Mouse (Mus musculus): ENCODE results near the gene Ttc4. TPM values are rescaled to one million over a fixed set of nuclear protein-coding genes. Genes with fewer than 3 reads are reported as not detected.

The Ttc4 gene
- 177 and 273 TPM in 2 replicates for polyA plus RNA-seq (2012; rRNA removed)

DNA sequence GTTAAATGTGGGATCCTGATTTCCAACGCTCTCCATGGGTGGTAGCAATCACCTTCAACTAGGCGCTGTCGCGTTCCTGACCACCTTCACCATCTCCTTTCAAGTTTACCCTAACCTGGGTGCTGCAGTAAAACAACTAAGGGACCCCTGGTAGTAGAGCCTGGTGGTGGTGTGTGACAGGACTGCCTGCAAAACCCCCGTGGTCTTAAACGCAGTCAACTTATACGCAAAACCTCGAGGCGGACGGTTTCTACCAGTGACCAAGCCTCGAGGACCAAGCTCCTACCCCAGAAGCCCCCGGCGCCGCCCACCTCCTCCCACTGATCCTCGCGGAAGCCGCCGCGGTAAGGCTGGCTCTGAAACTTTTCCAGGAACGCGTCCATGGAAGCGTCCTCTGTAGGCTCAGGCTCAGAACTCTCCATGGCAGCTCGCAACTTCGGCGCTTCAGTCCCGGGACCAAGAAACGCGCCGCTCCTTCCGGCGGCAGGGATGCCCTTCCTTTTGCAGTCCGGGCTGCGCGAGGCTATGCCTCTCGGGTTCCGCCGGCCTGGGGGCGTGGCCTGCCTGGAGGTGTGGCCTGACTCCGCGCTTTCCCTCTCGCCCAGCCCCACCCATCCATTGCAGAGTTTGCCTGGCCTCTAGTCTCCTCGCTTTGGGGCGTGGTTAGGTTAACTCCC lies at the start of gene Ttc4:
Gene Ttc4 (minus strand): TSS at position 503 of the 677 bp plus-strand sequence.
- DNase-seq (ENCODE audit: low read depth): peak; percentile 95
- TF ChIP-seq POLR2A (IDR thresholded peaks at IDR 0.05; ENCODE audit: borderline replicate concordance, extremely low read depth, insufficient read depth, insufficient read length, poor library complexity, severe bottlenecking) (peak; percentile 22; the same call in 1 of the 2 replicates), CTCF (IDR thresholded peaks at IDR 0.05; ENCODE audit: borderline replicate concordance, extremely low read depth, insufficient read depth, insufficient read length) (no peak)

DNA sequence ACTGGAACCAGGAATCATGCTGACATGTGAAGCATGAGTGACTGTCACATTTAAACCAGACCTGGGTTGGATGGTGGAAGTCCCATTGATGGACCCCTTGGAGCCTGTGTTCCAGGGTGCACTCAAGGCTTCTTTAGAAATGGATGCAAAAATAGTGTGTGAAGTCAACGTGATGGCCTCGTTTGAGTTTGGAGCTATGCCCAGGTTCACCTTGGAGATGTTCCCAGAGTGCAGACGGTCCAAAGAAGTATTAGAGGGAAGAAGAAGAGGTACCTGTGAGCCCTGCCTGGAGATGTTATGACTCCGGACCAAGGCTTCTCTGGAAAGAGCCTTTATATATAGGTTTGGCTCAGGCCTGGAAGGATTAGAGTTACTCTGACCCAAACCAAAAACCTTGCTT lies 41.9 kb upstream of the Ttc4 start:
- TF ChIP-seq CTCF (IDR thresholded peaks at IDR 0.05; ENCODE audit: borderline replicate concordance, extremely low read depth, insufficient read depth, insufficient read length) (no peak), POLR2A (IDR thresholded peaks at IDR 0.05; ENCODE audit: borderline replicate concordance, extremely low read depth, insufficient read depth, insufficient read length, poor library complexity, severe bottlenecking) (no peak)
- DNase-seq (ENCODE audit: low read depth): no peak

DNA sequence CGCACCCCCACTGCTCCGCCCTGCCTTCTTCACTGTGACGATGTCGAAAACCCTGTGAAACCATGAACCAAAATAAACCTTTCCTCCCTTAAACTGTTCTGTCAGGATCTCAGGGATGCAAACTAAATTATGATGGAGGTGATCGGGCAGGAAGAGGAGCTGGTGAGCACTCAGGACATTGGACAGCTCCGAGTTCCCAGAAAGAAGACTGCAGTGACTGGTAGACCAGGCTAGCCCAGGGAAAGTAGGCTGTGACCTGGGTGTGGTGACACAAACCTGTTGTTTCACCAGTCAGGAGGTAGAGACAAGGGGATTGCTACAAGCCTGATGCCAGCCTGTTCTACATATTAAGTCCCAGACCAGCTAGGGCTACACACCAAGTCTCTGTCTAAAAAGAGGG lies 34.9 kb upstream of the Ttc4 start:
- TF ChIP-seq CTCF (IDR thresholded peaks at IDR 0.05; ENCODE audit: borderline replicate concordance, extremely low read depth, insufficient read depth, insufficient read length) (no peak), POLR2A (IDR thresholded peaks at IDR 0.05; ENCODE audit: borderline replicate concordance, extremely low read depth, insufficient read depth, insufficient read length, poor library complexity, severe bottlenecking) (no peak)
- no peak for DNase-seq (ENCODE audit: low read depth)

DNA sequence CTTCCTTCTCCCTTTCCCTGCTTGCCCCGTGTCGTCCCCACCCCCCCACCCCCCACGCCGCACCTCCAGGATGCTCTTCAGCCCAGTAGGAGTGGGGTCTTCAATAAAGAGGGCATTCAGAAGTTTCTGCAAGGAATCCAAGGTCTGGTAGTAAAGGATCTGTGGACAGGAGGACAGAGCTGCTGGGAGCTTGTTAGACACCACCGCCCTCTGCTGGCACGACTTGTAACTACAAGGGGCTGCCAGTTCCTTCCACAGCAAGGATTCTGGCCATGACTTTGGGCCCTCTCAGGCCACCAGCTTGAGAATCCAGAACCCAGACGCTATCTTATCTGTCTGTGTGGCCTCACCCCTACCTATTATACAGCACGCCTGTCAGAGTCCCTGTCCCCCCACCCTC lies 29.7 kb upstream of the Ttc4 start:
- TF ChIP-seq POLR2A (IDR thresholded peaks at IDR 0.05; ENCODE audit: borderline replicate concordance, extremely low read depth, insufficient read depth, insufficient read length, poor library complexity, severe bottlenecking) (no peak), CTCF (IDR thresholded peaks at IDR 0.05; ENCODE audit: borderline replicate concordance, extremely low read depth, insufficient read depth, insufficient read length) (peak; percentile 99)
- DNase-seq (ENCODE audit: low read depth): peak; percentile 84

DNA sequence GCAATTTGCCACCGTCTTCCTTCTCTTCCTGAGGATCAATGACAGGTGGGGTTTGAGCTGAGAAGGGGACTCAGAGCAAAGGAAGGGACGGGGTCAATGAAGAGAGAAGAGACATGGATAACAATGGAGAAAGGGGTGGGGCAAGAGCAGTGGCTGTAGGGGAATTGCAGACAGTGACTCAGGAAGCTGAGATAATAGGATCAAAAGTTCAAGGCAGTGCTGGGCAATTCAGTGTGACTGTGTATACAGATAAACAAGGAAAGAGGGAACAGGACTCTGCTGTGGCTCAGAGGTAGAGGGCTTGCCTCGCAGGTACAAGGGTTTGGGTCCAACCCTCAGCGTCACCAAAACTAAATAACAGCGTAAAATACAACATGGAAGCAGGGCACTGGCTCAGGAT lies 29.2 kb upstream of the Ttc4 start:
- no peak for DNase-seq (ENCODE audit: low read depth)
- TF ChIP-seq CTCF (IDR thresholded peaks at IDR 0.05; ENCODE audit: borderline replicate concordance, extremely low read depth, insufficient read depth, insufficient read length) (no peak), POLR2A (IDR thresholded peaks at IDR 0.05; ENCODE audit: borderline replicate concordance, extremely low read depth, insufficient read depth, insufficient read length, poor library complexity, severe bottlenecking) (no peak)

DNA sequence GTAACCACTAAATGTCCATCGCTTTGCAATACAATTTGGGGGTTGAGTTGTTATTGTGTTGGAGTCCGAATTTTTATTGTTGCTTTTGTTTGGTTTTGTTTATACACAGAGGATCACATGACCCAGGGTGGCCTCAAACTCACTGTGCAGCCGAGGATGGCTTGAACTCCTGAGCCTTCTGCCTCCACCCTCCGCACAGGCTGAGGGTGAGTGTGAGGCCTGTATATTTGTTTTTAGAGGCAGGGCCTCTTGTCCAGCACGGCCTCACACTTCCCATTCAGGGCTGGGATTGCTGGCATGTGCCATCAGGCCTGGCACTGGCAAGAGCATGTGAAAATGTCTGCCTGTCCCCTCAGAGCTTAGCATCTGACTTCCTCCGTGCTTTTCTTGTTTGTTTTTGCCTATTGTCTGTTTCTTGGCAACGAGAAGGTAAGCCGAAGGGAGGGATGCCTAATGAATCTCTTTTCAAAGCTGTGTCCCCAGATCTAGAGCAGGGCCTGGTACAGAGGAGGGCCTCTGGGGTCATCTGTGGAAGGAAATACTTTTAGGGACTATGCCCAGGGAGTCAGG lies 26.4 kb upstream of the Ttc4 start:
- no peak for TF ChIP-seq CTCF (IDR thresholded peaks at IDR 0.05; ENCODE audit: borderline replicate concordance, extremely low read depth, insufficient read depth, insufficient read length)
- DNase-seq (ENCODE audit: low read depth): peak; percentile 65

DNA sequence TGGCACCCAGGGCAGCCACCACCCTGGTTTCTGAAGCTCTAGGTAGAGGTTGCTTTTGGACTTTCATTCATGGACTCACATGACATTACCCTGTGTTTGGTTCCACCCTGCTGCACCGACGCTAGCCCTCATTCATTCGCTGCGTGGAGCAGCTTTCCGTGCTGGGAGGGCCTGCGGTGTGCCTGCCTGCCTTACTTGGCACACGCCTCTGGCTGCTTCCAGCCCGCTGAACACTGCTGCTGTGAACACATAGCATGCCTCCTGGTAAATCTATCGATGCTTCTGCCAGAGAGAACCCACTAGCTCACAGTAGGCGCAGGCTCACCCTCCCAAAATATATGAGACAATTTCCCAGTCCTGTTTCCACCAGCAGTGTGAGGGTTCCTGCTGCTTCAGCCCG lies 25.7 kb upstream of the Ttc4 start:
- TF ChIP-seq POLR2A (IDR thresholded peaks at IDR 0.05; ENCODE audit: borderline replicate concordance, extremely low read depth, insufficient read depth, insufficient read length, poor library complexity, severe bottlenecking) (no peak), CTCF (IDR thresholded peaks at IDR 0.05; ENCODE audit: borderline replicate concordance, extremely low read depth, insufficient read depth, insufficient read length) (no peak)
- peak; percentile 81 for DNase-seq (ENCODE audit: low read depth)

DNA sequence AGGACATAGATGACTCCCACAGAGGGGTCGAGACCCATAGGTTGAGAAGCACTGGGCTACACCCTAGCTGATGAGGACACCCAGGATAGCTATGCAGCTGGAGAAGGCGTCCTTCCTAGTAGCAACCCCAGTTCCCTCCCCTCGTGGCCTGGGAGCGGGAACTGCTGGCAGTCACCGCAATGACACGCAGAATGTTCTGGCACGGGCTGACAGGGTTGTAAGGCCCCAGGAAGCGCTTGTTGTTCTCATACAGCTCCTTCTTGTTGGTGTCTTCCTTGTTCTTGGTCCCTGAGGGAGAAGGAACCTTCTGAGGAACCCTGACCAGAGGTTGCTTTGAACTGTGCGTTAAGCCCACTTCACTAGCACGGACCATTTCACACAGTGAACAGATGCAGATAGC lies 25.2 kb upstream of the Ttc4 start:
- no peak for TF ChIP-seq POLR2A (IDR thresholded peaks at IDR 0.05; ENCODE audit: borderline replicate concordance, extremely low read depth, insufficient read depth, insufficient read length, poor library complexity, severe bottlenecking)
- peak; percentile 22 for DNase-seq (ENCODE audit: low read depth)

DNA sequence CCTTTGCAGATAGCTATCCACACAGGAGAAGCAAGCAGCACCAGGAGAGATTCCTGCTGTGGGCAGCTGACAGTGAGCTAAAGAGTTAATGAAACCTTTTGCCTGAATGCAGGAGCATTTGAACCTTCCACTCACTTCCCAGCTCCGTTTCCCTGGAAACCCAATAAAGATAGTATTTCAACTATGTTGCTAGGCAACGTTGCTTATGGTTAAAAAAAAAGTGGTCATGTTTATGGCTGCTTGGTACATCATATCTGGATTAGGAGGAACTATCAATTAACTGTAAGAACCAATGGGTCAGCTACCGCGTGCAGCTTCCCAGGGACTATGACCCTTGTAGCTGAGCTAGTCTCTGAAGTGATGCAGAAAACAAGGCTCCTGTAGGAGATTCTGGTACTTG lies 22.1 kb upstream of the Ttc4 start:
- DNase-seq (ENCODE audit: low read depth): peak; percentile 78
- no peak for TF ChIP-seq POLR2A (IDR thresholded peaks at IDR 0.05; ENCODE audit: borderline replicate concordance, extremely low read depth, insufficient read depth, insufficient read length, poor library complexity, severe bottlenecking)
- no peak for TF ChIP-seq CTCF (IDR thresholded peaks at IDR 0.05; ENCODE audit: borderline replicate concordance, extremely low read depth, insufficient read depth, insufficient read length)

DNA sequence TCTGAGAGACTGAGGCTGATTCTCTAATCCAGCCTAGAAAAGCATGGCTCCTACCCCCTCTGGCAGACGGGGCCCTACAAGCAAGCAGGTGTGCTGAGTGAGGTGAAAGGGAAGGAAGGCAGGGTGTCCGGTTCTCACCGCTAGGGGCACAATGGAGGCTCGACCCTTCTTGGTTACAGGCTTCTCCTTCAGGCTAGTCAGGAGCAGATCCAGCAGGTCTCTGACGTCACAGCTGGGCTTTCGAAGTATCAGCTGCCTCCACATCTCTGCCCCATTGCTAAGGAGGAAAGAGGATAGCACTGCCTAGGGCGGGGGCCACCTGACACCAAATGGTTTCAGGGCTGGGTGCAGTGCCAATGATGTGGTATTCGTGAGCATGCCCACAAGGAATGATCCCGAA lies 21.2 kb upstream of the Ttc4 start:
- TF ChIP-seq CTCF (IDR thresholded peaks at IDR 0.05; ENCODE audit: borderline replicate concordance, extremely low read depth, insufficient read depth, insufficient read length) (peak; percentile 74), POLR2A (IDR thresholded peaks at IDR 0.05; ENCODE audit: borderline replicate concordance, extremely low read depth, insufficient read depth, insufficient read length, poor library complexity, severe bottlenecking) (no peak)
- peak; percentile 57 for DNase-seq (ENCODE audit: low read depth)

DNA sequence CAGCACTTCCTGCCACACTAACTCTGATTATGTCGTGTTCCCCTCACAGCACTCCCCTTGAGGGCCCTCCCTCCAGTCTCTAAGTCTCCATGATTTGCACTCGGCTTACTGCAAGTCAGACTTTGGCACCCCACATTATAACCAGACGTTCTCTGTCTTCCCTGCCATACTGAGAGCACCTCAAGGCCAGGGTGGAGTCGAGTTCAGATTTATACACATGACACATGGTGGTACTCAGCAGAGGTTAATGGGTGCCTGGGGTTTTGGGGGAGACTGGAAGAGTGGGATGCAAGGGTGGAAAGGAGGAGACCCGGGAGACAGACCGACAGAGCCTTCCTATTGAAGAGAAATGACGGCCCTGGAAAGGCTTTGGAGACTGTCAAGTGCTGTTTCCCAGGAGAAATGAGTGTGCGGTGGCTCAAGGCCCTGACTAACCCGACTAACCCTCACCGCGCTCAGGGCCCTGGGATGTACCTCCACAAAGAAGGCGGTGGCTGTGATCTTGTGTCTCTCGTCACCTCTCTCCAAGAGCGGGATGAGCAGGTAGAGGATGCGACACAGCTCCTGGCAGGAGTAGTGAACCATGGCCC lies 15.2 kb upstream of the Ttc4 start:
- TF ChIP-seq CTCF (IDR thresholded peaks at IDR 0.05; ENCODE audit: borderline replicate concordance, extremely low read depth, insufficient read depth, insufficient read length) (no peak), POLR2A (IDR thresholded peaks at IDR 0.05; ENCODE audit: borderline replicate concordance, extremely low read depth, insufficient read depth, insufficient read length, poor library complexity, severe bottlenecking) (no peak)
- no peak for DNase-seq (ENCODE audit: low read depth)
